In genomic region chr8:3994219-3994618, GRCm38 (mm10) we compare ENCODE assay signal across 8 mouse cellular contexts. TPM values are rescaled to one million over a fixed set of nuclear protein-coding genes. Genes with fewer than 3 reads are reported as not detected.
A peak's percentile ranks its signal among the peaks of the same experiment; 100 is the strongest.
DNase-seq lines count a peak whose midpoint lies in the region; ATAC-seq and TF ChIP-seq lines count a peak whose summit lies in the region.
"Had no signal": no experiment of that assay in that cellular context is flagged by ENCODE, and none has a peak within 500 bp of the region (broad histone marks: within the 10 kb centered on the region; RNA-seq: fewer than 3 reads in every experiment).

No protein-coding gene starts in this region.

- H3K27ac ChIP-seq in liver, postnatal 0 days (ENCODE audit: low read depth), result no peak overlapping the region
- H3K27ac ChIP-seq in embryonic facial prominence, embryonic 12.5 days, result no peak overlapping the region
- no peak overlapping the region for H3K27ac ChIP-seq in intestine, postnatal 0 days (ENCODE audit: low read depth, low read length)
- H3K27ac ChIP-seq in stomach, embryonic 14.5 days (ENCODE audit: low read length), result no peak overlapping the region

- WGBS in liver, postnatal 0 days (ENCODE audit: insufficient replicate concordance), result 30% methylated on average over 42 of the region's 42 CpGs
- 32% methylated on average over 42 of the region's 42 CpGs for WGBS in embryonic facial prominence, embryonic 12.5 days
- WGBS in intestine, postnatal 0 days, result 34% methylated on average over 42 of the region's 42 CpGs
- 39% methylated on average over 42 of the region's 42 CpGs for WGBS in stomach, embryonic 14.5 days

- H3K27me3 ChIP-seq in liver, postnatal 0 days (ENCODE audit: insufficient read depth, low read length), result no peaks in the 10 kb centered on the region
- H3K27me3 ChIP-seq in embryonic facial prominence, embryonic 12.5 days, result no peaks in the 10 kb centered on the region
- H3K27me3 ChIP-seq in intestine, postnatal 0 days (replicated peaks; ENCODE audit: control insufficient read depth, insufficient read depth, low read length), result no peaks in the 10 kb centered on the region
- no peaks in the 10 kb centered on the region for H3K27me3 ChIP-seq in stomach, embryonic 14.5 days (ENCODE audit: control insufficient read depth, insufficient read depth, low read length)

- no peak overlapping the region for H3K4me2 ChIP-seq in liver, postnatal 0 days (ENCODE audit: low read depth, low read length)
- peak overlapping the region; percentile 28 for H3K4me2 ChIP-seq in embryonic facial prominence, embryonic 12.5 days (replicated peaks)
- 0 out of 2 replicates have a peak overlapping the region, but pooled peaks have one; percentile 35 for H3K4me2 ChIP-seq in intestine, postnatal 0 days (replicated peaks; ENCODE audit: low read depth)
- peak overlapping the region; percentile 37 for H3K4me2 ChIP-seq in stomach, embryonic 14.5 days (replicated peaks; ENCODE audit: low read depth, low read length)

- no peak for TF ChIP-seq CTCF in liver, postnatal 0 days (IDR thresholded peaks at IDR 0.05; ENCODE audit: low read depth)
- TF ChIP-seq CTCF in intestine, postnatal 0 days (IDR thresholded peaks at IDR 0.05; ENCODE audit: low read depth), result no peak

- no peak for ATAC-seq in liver, postnatal 0 days
- ATAC-seq in embryonic facial prominence, embryonic 12.5 days (ENCODE audit: insufficient number of reproducible peaks, insufficient read depth, low FRiP score, low TSS enrichment), result no peak
- ATAC-seq in intestine, postnatal 0 days, result no peak
- no peak for ATAC-seq in stomach, embryonic 14.5 days (ENCODE audit: insufficient number of reproducible peaks, insufficient read depth, low FRiP score, low read depth)

- DNase-seq in liver, result peak; percentile 4
- DNase-seq in liver, postnatal 0 days, result no peak
- no peak for DNase-seq in adrenal gland, adult 8-10 months
- DNase-seq in thymus, postnatal 25 days, result no peak
- DNase-seq: lung, postnatal 10 days had no signal

- no peaks in the 10 kb centered on the region for H3K36me3 ChIP-seq in liver, postnatal 0 days (replicated peaks; ENCODE audit: insufficient read depth, low read length)
- no peaks in the 10 kb centered on the region for H3K36me3 ChIP-seq in embryonic facial prominence, embryonic 12.5 days
- H3K36me3 ChIP-seq in intestine, postnatal 0 days (ENCODE audit: control insufficient read depth, insufficient read depth), result no peaks in the 10 kb centered on the region
- no peaks in the 10 kb centered on the region for H3K36me3 ChIP-seq in stomach, embryonic 14.5 days (ENCODE audit: control insufficient read depth, insufficient read depth, low read length)

- peaks cover 2% of the 10 kb centered on the region; the same call in 1 of the 2 replicates for H3K9me3 ChIP-seq in liver, postnatal 0 days (ENCODE audit: low read length)
- H3K9me3 ChIP-seq in embryonic facial prominence, embryonic 12.5 days, result 0 out of 2 replicates have a peak, but pooled peaks cover 4% of the 10 kb centered on the region
- no peaks in the 10 kb centered on the region for H3K9me3 ChIP-seq in intestine, postnatal 0 days (ENCODE audit: control insufficient read depth)
- 0 out of 2 replicates have a peak, but pooled peaks cover 4% of the 10 kb centered on the region for H3K9me3 ChIP-seq in stomach, embryonic 14.5 days (ENCODE audit: control insufficient read depth, low read depth, low read length)

- TF ChIP-seq EP300 in liver, postnatal 0 days (IDR thresholded peaks at IDR 0.05; ENCODE audit: low read depth), result no peak

- H3K4me1 ChIP-seq in liver, postnatal 0 days (ENCODE audit: insufficient read depth), result no peaks in the 10 kb centered on the region
- H3K4me1 ChIP-seq in embryonic facial prominence, embryonic 12.5 days, result no peaks in the 10 kb centered on the region
- H3K4me1 ChIP-seq in intestine, postnatal 0 days (replicated peaks; ENCODE audit: control insufficient read depth, insufficient read depth, low read length), result no peaks in the 10 kb centered on the region
- H3K4me1 ChIP-seq in stomach, embryonic 14.5 days (ENCODE audit: control insufficient read depth, insufficient read depth, low read length), result no peaks in the 10 kb centered on the region

- H3K4me3 ChIP-seq in liver, postnatal 0 days (ENCODE audit: low read depth, low read length), result no peak overlapping the region
- H3K4me3 ChIP-seq in embryonic facial prominence, embryonic 12.5 days, result 0 out of 2 replicates have a peak overlapping the region, but pooled peaks have one; percentile 1
- no peak overlapping the region for H3K4me3 ChIP-seq in intestine, postnatal 0 days (ENCODE audit: low read depth, low read length)
- H3K4me3 ChIP-seq in stomach, embryonic 14.5 days (ENCODE audit: low read depth, low read length), result no peak overlapping the region

- no peak overlapping the region for H3K9ac ChIP-seq in liver, postnatal 0 days (replicated peaks)
- no peak overlapping the region for H3K9ac ChIP-seq in embryonic facial prominence, embryonic 12.5 days
- H3K9ac ChIP-seq in intestine, postnatal 0 days (ENCODE audit: low read depth, low read length), result no peak overlapping the region
- H3K9ac ChIP-seq in stomach, embryonic 14.5 days (replicated peaks; ENCODE audit: low read depth, low read length), result no peak overlapping the region

RNA-seq across cellular contexts. Expression of gene Cd209c, which starts 39.7 kb away (rescaled TPM):
- polyA plus RNA-seq in liver, postnatal 0 days (2015; fragmentation: Nextera tagmentation; extraction: Ambion mirVana), result 0.08 TPM in 1 of 2 replicates, not detected in the other
- 0.26 and 0.55 TPM in 2 replicates for polyA plus RNA-seq in embryonic facial prominence, embryonic 12.5 days (2016; fragmentation: Nextera tagmentation; extraction: Ambion mirVana)
- 0.13 TPM in 1 of 2 replicates, not detected in the other for polyA plus RNA-seq in intestine, postnatal 0 days (2015; fragmentation: Nextera tagmentation; extraction: Ambion mirVana)
- 0.60 and 0.95 TPM in 2 replicates for polyA plus RNA-seq in stomach, embryonic 14.5 days (2014; fragmentation: Nextera tagmentation; extraction: Ambion mirVana)
- total RNA-seq in adrenal gland, adult 8-10 months (2022), result 1 to 10 TPM in 2 of 4 experiments, under 1 TPM in 1, not detected in 1; 0.78 to 1.7 (median 1.1) TPM
